Mouse (Mus musculus) testis, adult 2 months (tissue): ENCODE measurements at regions not wholly inside any gene's neighbourhood (a gene's known extent, or its start where the extent isn't known, plus 50 kb on each side); places are given as distances from the start of the nearest gene placed in this dataset.
A peak's percentile ranks its signal among the peaks of the same experiment; 100 is the strongest.

Experiments
- H3K27ac ChIP-seq: fragments of 200-500 bp; 2 replicates; pipeline ENCODE4 v1.5.1; 2012; ENCODE audit warnings: low read depth, low read length; ENCODE audit not compliant: control insufficient read depth, insufficient read depth
- H3K27me3 ChIP-seq: fragments of 200-500 bp; 2 replicates; pipeline ENCODE4 v1.6.1; 2012; ENCODE audit warnings: mild to moderate bottlenecking, low read length, moderate library complexity; ENCODE audit not compliant: control insufficient read depth, insufficient read depth
- H3K36me3 ChIP-seq: fragments of 200-500 bp; 2 replicates; pipeline ENCODE4 v1.6.1; 2012; ENCODE audit warnings: mild to moderate bottlenecking, low read length; ENCODE audit not compliant: control insufficient read depth, insufficient read depth
- H3K4me1 ChIP-seq: fragments of 200-500 bp; 2 replicates; pipeline ENCODE4 v1.6.1; 2012; ENCODE audit warnings: low read length; ENCODE audit not compliant: control insufficient read depth, insufficient read depth
- H3K4me3 ChIP-seq: fragments of 200-500 bp; 2 replicates; pipeline ENCODE4 v1.5.1; 2012; ENCODE audit warnings: low read depth, mild to moderate bottlenecking, low read length, moderate library complexity, mixed read lengths; ENCODE audit not compliant: control insufficient read depth
- CTCF ChIP-seq: fragments of 200-500 bp; IDR thresholded peaks from 2 replicates; pipeline ENCODE4 v1.5.1; 2012; ENCODE audit warnings: low read depth, mild to moderate bottlenecking, inconsistent platforms, low read length, moderate library complexity; ENCODE audit not compliant: control insufficient read depth, insufficient read depth, insufficient replicate concordance
- POLR2A ChIP-seq: fragments of 200-500 bp; IDR thresholded peaks from 2 replicates; pipeline ENCODE4 v1.6.1; 2012; ENCODE audit warnings: low read depth, mild to moderate bottlenecking, inconsistent platforms, low read length, moderate library complexity; ENCODE audit not compliant: control insufficient read depth

DNA sequence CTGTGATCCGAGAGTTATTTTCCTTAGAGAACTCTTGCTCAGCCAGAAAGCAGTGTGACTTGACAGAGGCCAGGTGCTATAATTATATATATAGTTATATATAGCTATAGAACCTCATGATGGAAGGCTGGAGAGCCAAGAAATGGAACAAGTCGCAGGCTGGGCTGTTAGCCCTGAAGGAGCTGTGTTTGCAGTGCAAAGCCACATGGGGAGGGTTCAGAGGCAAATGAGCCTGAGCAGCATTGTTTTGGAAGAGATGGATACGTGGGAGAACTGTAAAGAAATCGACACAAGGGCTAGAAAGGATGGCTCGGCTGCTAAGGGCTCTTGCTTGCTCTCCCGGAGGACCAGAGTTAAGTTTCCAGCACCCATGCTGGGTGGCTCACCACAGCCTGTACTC is 95.3 kb upstream of the Syt13 start:
- no peaks in the 10 kb centered on the region for H3K27me3 ChIP-seq
- no peaks in the 10 kb centered on the region for H3K36me3 ChIP-seq
- H3K27ac ChIP-seq, result no peak overlapping the region
- no peaks in the 10 kb centered on the region for H3K4me1 ChIP-seq
- no peak overlapping the region for H3K4me3 ChIP-seq
- TF ChIP-seq CTCF, result no peak
- no peak for TF ChIP-seq POLR2A

DNA sequence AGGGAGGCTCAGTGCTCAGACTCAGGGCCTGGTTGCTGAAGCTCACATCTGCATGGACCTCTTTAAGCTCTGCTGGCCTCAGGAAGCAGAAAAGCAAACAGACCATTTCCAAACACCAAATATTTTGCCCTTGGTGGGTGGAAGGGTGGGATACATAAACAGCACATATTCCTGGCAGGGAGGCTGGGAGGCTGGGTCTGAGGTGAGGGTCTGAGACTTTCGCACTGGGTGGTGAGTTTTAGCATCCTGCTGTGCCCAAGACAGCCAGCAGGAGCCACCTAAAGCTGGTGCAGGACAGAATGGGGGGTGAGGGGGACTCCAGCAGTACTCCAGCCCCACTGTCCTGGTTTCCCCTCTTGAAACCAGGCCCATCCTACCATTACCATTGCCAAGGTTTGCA is 90.6 kb upstream of the Syt13 start:
- no peak for TF ChIP-seq POLR2A
- no peak for TF ChIP-seq CTCF
- H3K27me3 ChIP-seq, result no peaks in the 10 kb centered on the region
- no peaks in the 10 kb centered on the region for H3K36me3 ChIP-seq
- H3K27ac ChIP-seq, result no peak overlapping the region
- no peak overlapping the region for H3K4me3 ChIP-seq
- peaks cover 3% of the 10 kb centered on the region; the same call in 1 of the 2 replicates for H3K4me1 ChIP-seq

DNA sequence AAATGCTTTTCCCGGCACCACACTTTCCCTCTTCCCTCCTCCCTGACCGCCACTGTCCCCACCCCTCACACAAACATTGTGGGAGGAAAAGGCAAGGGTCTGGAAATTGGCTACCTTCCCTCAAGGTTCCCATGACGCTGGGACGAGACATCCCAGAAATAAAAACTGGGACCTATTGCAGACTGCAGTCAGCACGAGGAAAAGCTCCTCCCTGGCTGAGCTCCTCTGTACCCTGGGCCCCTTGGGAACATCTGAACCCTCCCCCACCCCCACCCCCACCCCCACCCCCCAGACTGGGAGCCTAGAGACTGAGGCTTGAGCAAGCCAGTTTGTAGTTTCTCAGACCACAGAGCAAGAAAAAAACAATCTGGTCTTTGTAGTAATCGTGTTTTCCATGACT is 89.5 kb upstream of the Syt13 start:
- Histone ChIP-seq H3K4me1 (peaks cover 3% of the 10 kb centered on the region; the same call in 1 of the 2 replicates), H3K4me3 (no peak overlapping the region), H3K27ac (no peak overlapping the region), H3K27me3 (no peaks in the 10 kb centered on the region), H3K36me3 (no peaks in the 10 kb centered on the region)
- TF ChIP-seq POLR2A (no peak), CTCF (no peak)

DNA sequence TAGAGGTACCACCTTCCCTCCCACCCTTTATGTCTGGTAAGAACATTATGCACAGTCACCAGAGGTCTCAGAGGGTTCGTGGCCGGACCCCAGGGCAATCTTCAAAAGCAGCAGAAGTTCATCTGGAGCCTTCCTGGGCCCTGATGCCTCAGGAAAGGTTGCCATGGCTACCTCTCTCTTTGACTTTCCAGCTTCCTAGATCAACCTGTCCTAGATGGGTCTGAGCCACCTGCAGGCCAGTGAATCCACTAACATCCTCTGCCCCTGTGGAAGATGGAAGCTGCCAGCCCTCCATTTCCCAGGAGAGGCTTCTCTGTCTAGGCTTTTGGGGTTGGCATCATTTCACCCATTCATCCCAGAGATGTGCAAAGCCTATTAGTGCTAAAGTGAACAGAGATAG is 84.8 kb upstream of the Syt13 start:
- H3K4me1 ChIP-seq, result peaks cover 3% of the 10 kb centered on the region; the same call in 1 of the 2 replicates
- no peak for TF ChIP-seq CTCF
- no peak for TF ChIP-seq POLR2A
- H3K27ac ChIP-seq, result no peak overlapping the region
- H3K36me3 ChIP-seq, result no peaks in the 10 kb centered on the region
- H3K27me3 ChIP-seq, result no peaks in the 10 kb centered on the region
- H3K4me3 ChIP-seq, result no peak overlapping the region

DNA sequence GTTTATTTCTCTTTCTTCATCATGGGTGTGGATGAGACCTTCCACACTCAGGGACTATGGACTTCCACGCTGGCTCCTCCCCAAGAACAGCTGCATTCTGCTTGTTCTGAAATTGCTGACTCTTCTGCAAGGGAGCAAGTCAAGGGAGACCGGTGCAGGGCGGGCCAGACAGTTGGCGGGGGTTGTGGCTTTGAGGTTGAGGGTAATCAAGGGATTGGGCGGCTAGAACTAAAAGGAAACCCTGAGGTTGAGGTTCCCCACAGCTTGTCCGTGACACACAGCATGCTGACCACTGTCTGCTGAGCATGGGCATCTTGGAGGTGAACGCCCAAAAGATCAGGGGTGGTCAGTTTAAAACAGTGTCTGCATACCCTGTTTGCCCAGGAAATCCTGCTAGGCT is 83.1 kb upstream of the Syt13 start:
- Histone ChIP-seq H3K4me1 (peaks cover 3% of the 10 kb centered on the region; the same call in 1 of the 2 replicates), H3K27me3 (no peaks in the 10 kb centered on the region), H3K4me3 (no peak overlapping the region), H3K27ac (no peak overlapping the region), H3K36me3 (no peaks in the 10 kb centered on the region)
- TF ChIP-seq POLR2A (no peak), CTCF (no peak)

DNA sequence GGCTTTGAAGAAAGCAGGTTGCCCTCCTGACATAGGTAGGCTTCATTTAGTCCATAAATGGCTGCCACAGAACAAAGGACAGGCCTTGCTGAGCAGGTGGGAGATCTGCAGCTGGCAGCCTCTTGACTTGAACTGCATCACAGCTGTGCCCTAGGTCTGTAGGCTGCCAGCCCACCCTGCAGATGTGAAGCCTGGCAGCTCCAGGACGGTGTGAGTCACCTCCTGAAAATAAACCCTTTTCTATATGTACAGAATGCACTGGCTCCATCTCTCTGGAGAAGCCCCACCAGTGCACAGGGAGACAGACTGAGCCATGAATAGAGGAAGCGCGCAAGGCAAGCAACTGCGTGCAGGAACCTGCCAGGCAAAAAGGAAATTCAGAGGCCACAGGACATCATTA is 78.7 kb upstream of the Syt13 start:
- Histone ChIP-seq H3K27ac (no peak overlapping the region), H3K4me1 (no peaks in the 10 kb centered on the region), H3K36me3 (no peaks in the 10 kb centered on the region), H3K27me3 (no peaks in the 10 kb centered on the region), H3K4me3 (no peak overlapping the region)
- TF ChIP-seq CTCF, result no peak

DNA sequence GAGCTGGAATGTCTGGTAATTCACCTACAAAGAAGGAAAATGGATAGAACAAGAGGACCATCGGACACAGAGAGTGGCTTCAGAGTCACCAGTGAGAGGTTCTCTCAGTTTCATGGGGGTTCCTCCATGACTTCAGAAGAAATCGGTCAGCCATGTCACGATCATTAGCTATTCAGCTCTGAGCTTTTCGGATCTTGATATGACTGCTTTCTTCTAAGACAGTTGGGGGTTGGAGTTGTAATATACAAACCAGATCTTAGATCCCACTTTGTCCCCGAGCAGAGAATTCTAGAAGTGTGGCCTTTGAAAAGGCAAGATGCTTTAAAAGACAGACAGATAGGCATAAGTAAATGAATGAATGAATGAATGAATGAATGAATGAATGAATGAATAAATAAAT is 76.9 kb upstream of the Syt13 start:
- no peak overlapping the region for H3K27ac ChIP-seq
- no peaks in the 10 kb centered on the region for H3K36me3 ChIP-seq
- TF ChIP-seq CTCF (no peak), POLR2A (no peak)
- H3K4me3 ChIP-seq, result no peak overlapping the region
- H3K4me1 ChIP-seq, result no peaks in the 10 kb centered on the region
- H3K27me3 ChIP-seq, result no peaks in the 10 kb centered on the region

DNA sequence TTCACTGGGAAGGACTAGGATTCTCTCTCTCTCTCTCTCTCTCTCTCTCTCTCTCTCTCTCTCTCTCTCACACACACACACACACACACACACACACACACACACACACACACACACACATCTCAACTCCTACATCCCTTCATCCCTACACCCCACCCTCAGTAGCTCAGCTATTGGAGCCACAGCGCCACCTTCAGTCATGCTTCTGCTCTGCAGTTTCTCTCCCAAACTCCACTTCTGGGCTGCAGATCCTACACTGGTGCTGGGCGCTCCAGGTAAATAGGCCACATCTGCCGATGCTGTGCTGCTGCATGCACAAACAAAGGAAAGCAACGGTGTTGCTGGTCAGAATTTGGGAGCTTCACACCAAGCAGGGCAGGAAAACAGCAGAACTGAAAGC is 74.9 kb upstream of the Syt13 start:
- TF ChIP-seq CTCF (peak; percentile 78; the same call in 1 of the 2 replicates), POLR2A (no peak)
- Histone ChIP-seq H3K4me1 (no peaks in the 10 kb centered on the region), H3K27ac (no peak overlapping the region), H3K27me3 (no peaks in the 10 kb centered on the region), H3K4me3 (no peak overlapping the region), H3K36me3 (no peaks in the 10 kb centered on the region)
